Mouse (Mus musculus): ENCODE measurements around the gene Olfr1369-ps1. TPM values are rescaled to one million over a fixed set of nuclear protein-coding genes. Genes with fewer than 3 reads are reported as not detected.

The Olfr1369-ps1 gene
- not detected for polyA plus RNA-seq (2014; fragmentation: Illumina TruSeq; extraction: RNeasy Lipid Tissue Mini Kit (QIAGEN cat#74804); ENCODE audit: low read depth, low replicate concordance)

DNA sequence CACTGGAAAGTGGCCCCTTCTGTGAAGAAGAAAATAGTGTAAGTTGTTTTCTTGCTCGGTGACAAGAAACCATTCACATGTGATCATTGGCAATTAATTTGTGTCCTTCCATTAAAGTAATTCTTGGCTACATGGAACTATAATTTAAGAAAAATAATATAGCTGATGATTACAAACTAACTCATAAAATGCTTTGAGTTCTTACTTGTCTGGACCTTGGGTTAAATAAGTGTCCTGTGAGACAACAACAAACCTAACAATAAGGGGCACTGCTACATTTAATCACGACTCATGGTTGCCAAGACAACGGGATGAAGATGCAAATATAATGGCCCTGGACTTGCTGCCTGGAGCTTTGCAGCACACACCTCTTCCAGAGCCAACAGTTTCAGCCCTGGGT, at the start of gene Olfr1369-ps1:
Olfr1369-ps1 (plus strand) TSS at position 301 of the 400 bp plus-strand sequence.

DNA sequence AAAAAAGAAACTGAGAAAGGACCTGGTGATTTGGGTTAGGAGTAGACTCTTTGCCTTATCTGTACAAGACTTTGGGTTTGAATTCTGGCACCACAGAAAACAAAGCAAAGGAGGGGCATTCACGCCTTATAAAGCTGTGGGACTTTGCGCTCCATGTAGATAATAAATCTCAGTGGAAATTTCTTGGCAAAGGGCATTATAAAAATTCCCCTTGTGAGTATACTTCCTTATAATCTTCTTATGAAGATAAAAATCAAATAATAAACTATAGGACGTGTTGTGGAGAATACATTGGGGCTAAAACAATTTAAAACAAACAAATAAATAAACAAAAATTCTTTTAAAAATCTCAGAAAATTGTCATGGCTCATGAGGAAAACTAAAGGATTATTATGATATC, 36.4 kb upstream of the Olfr1369-ps1 start, which contains the start of gene Olfr1370:
Olfr1370 (minus strand) TSS at position 101 of the 400 bp plus-strand sequence.

DNA sequence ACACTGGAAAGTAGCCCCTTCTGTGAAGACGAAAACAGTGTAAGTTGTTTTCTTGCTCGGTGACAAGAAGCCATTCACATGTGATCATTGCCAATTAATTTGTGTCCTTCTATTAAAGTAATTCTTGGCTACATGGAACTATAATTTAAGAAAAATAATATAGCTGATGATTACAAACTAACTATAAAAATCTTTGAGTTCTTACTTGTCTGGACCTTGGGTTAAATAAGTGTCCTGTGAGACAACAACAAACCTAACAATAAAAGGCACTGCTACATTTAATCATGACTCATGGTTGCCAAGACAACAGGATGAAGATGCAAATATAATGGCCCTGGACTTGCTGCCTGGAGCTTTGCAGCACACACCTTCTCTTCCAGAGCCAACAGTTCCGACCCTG, 18.1 kb downstream of the Olfr1369-ps1 start, which contains the start of gene Olfr263:
Olfr263 (plus strand) TSS at position 301 of the 400 bp plus-strand sequence.

DNA sequence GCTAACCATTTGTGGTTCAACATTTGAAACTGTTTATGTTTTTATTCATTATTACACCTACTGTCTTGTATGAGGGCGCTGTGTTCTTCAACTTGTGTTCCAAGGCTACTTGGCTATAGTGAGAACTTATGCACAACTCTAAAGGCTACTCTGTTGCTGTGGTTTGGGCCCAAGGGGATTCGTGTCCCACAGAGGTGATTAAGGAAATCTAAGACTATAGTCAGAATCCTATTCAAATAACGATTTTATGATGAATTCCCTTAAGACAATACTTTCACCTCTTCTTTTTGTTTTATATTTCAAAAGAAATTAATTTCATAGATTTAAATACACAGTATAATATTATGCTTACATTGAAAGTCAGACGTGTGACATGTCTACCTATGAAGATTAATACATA, 34.5 kb downstream of the Olfr1369-ps1 start, which contains the start of gene Olfr1368:
Olfr1368 (minus strand) TSS at position 101 of the 400 bp plus-strand sequence.

Other genes starting within 250 kb of the Olfr1369-ps1 start
- not detected for gene Olfr1370, start 36.5 kb upstream of the Olfr1369-ps1 start, polyA plus RNA-seq (2014; fragmentation: Illumina TruSeq; extraction: RNeasy Lipid Tissue Mini Kit (QIAGEN cat#74804); ENCODE audit: low read depth, low replicate concordance)
- not detected for gene Olfr263, start 18.2 kb downstream of the Olfr1369-ps1 start, polyA plus RNA-seq (2014; fragmentation: Illumina TruSeq; extraction: RNeasy Lipid Tissue Mini Kit (QIAGEN cat#74804); ENCODE audit: low read depth, low replicate concordance)
- not detected for gene Olfr1368, start 34.4 kb downstream of the Olfr1369-ps1 start, polyA plus RNA-seq (2014; fragmentation: Illumina TruSeq; extraction: RNeasy Lipid Tissue Mini Kit (QIAGEN cat#74804); ENCODE audit: low read depth, low replicate concordance)
- 17.1 TPM for gene Trim27, start 68.0 kb downstream of the Olfr1369-ps1 start, polyA plus RNA-seq (2014; fragmentation: Illumina TruSeq; extraction: RNeasy Lipid Tissue Mini Kit (QIAGEN cat#74804); ENCODE audit: low read depth, low replicate concordance)
- gene Gpx5, start 181.2 kb downstream of the Olfr1369-ps1 start, polyA plus RNA-seq (2014; fragmentation: Illumina TruSeq; extraction: RNeasy Lipid Tissue Mini Kit (QIAGEN cat#74804); ENCODE audit: low read depth, low replicate concordance): not detected
- gene Gpx6, start 200.6 kb downstream of the Olfr1369-ps1 start, polyA plus RNA-seq (2014; fragmentation: Illumina TruSeq; extraction: RNeasy Lipid Tissue Mini Kit (QIAGEN cat#74804); ENCODE audit: low read depth, low replicate concordance): 1.6 TPM
- gene Olfr1367, start 235.4 kb downstream of the Olfr1369-ps1 start, polyA plus RNA-seq (2014; fragmentation: Illumina TruSeq; extraction: RNeasy Lipid Tissue Mini Kit (QIAGEN cat#74804); ENCODE audit: low read depth, low replicate concordance): not detected

Measured in liver, adult 10 weeks (tissue).